Mouse (Mus musculus) CH12.LX (cell line): ENCODE measurements around the gene Myt1. TPM values are rescaled to one million over a fixed set of nuclear protein-coding genes. Genes with fewer than 3 reads are reported as not detected.

Experiments
- DNase-seq: peaks from one replicate; pipeline ENCODE4 v3.0.0-alpha.2; 2013; ENCODE audit errors: extremely low read depth
- H3K27ac ChIP-seq: 2 replicates; pipeline ENCODE4 v1.5.1; 2012; ENCODE audit warnings: low read depth, mild to moderate bottlenecking, control low read depth, moderate library complexity; ENCODE audit not compliant: insufficient read depth
- H3K27me3 ChIP-seq: replicated peaks from 2 replicates; pipeline ENCODE3; 2012; ENCODE audit warnings: inconsistent platforms
- H3K36me3 ChIP-seq, 2 experiments: replicated peaks in 1 of 2; 2 replicates each; pipeline versions ENCODE3 to v1.6.1; 2012; ENCODE audit warnings: inconsistent platforms in 1 of 2, low read length in 1 of 2, mild to moderate bottlenecking in 1 of 2, mixed read lengths in 1 of 2, moderate library complexity in 1 of 2; ENCODE audit not compliant: control insufficient read depth in 1 of 2, insufficient read depth in 1 of 2
- H3K4me1 ChIP-seq, 2 experiments: 2 replicates each; pipeline ENCODE4 v1.6.1; 2012; ENCODE audit warnings: inconsistent platforms in 1 of 2, moderate library complexity in 1 of 2; ENCODE audit not compliant: insufficient read depth in 2 of 2, control insufficient read depth in 1 of 2
- H3K4me2 ChIP-seq: 2 replicates; pipeline ENCODE4 v1.6.1; 2012; ENCODE audit warnings: low read depth, mild to moderate bottlenecking, control low read depth; ENCODE audit not compliant: poor library complexity, insufficient read depth, severe bottlenecking
- H3K4me3 ChIP-seq, 3 experiments: fragments of 150-350 bp in 1 of 3; sonication (generic) in 1 of 3; replicated peaks in 1 of 3; 2 replicates each; pipeline versions ENCODE3 to v1.5.1; 2011 to 2012; ENCODE audit warnings: low read depth in 2 of 3, low read length in 2 of 3, mild to moderate bottlenecking in 2 of 3, moderate library complexity in 2 of 3, control low read depth in 1 of 3, improper control_type of control experiment in 1 of 3, inconsistent platforms in 1 of 3, mixed read lengths in 1 of 3; ENCODE audit not compliant: poor library complexity in 1 of 3
- H3K79me2 ChIP-seq: replicated peaks from 2 replicates; pipeline ENCODE4 v1.6.1; 2012; ENCODE audit warnings: mild to moderate bottlenecking, moderate library complexity; ENCODE audit not compliant: control insufficient read depth, poor library complexity, insufficient read depth, severe bottlenecking; ENCODE audit errors: extremely low read depth
- H3K9ac ChIP-seq: 2 replicates; pipeline ENCODE4 v1.6.1; 2012; ENCODE audit warnings: low read depth, mild to moderate bottlenecking, control low read depth, moderate library complexity; ENCODE audit not compliant: insufficient read depth
- H3K9me3 ChIP-seq: replicated peaks from 2 replicates; pipeline ENCODE3; 2012; ENCODE audit warnings: low read length, inconsistent platforms, mixed read lengths
- BHLHE40 ChIP-seq: IDR thresholded peaks from 2 replicates; pipeline ENCODE4 v1.6.1; 2011; ENCODE audit warnings: mild to moderate bottlenecking, low read depth, low read length, improper control_type of control experiment
- CHD1 ChIP-seq: IDR thresholded peaks from 2 replicates; pipeline ENCODE4 v1.6.1; 2012; ENCODE audit warnings: low read depth, low read length, improper control_type of control experiment, inconsistent platforms
- CTCF ChIP-seq, 2 experiments: IDR thresholded peaks in 1 of 2; conservative IDR thresholded peaks in 1 of 2; 2 replicates each; pipeline ENCODE4 v1.5.1; 2011 to 2012; ENCODE audit warnings: low read depth in 2 of 2, low read length in 2 of 2, improper control_type of control experiment in 1 of 2, inconsistent platforms in 1 of 2, mild to moderate bottlenecking in 1 of 2, moderate library complexity in 1 of 2
- E2F4 ChIP-seq: IDR thresholded peaks from 2 replicates; pipeline ENCODE4 v1.6.1; 2011; ENCODE audit warnings: low read depth, low read length, improper control_type of control experiment; ENCODE audit not compliant: insufficient replicate concordance
- EP300 ChIP-seq: IDR thresholded peaks from 2 replicates; pipeline ENCODE4 v1.6.1; 2011; ENCODE audit warnings: low read length, improper control_type of control experiment
- ETS1 ChIP-seq: conservative IDR thresholded peaks from 2 replicates; pipeline ENCODE4 v1.6.1; 2012; ENCODE audit warnings: low read depth, mild to moderate bottlenecking, inconsistent platforms, low read length, improper control_type of control experiment, moderate library complexity
- HCFC1 ChIP-seq: IDR thresholded peaks from 2 replicates; pipeline ENCODE4 v1.6.1; 2012; ENCODE audit warnings: low read depth, mild to moderate bottlenecking, inconsistent platforms, low read length, improper control_type of control experiment
- IRF4 ChIP-seq: IDR thresholded peaks from 2 replicates; pipeline ENCODE4 v1.6.1; 2014; ENCODE audit warnings: low read depth, mild to moderate bottlenecking, inconsistent platforms, low read length, improper control_type of control experiment
- JUN ChIP-seq: IDR thresholded peaks from 2 replicates; pipeline ENCODE4 v1.6.1; 2011; ENCODE audit warnings: low read depth, mild to moderate bottlenecking, low read length, improper control_type of control experiment, moderate library complexity; ENCODE audit not compliant: insufficient read depth
- JUND ChIP-seq: conservative IDR thresholded peaks from 2 replicates; pipeline ENCODE4 v1.6.1; 2011; ENCODE audit warnings: low read depth, low read length, improper control_type of control experiment
- MAX ChIP-seq: IDR thresholded peaks from 2 replicates; pipeline ENCODE4 v1.6.1; 2011; ENCODE audit warnings: low read length, improper control_type of control experiment
- NELFE ChIP-seq: IDR thresholded peaks from 2 replicates; pipeline ENCODE4 v1.6.1; 2011; ENCODE audit warnings: low read depth, low read length, improper control_type of control experiment
- NRF1 ChIP-seq: IDR thresholded peaks from 2 replicates; pipeline ENCODE4 v1.6.1; 2014; ENCODE audit warnings: low read depth, mild to moderate bottlenecking, inconsistent platforms, low read length, improper control_type of control experiment, moderate library complexity
- PAX5 ChIP-seq: IDR thresholded peaks from 2 replicates; pipeline ENCODE4 v1.6.1; 2012; ENCODE audit warnings: low read length, inconsistent platforms, mixed read lengths
- RAD21 ChIP-seq: IDR thresholded peaks from 2 replicates; pipeline ENCODE4 v1.6.1; 2011; ENCODE audit warnings: low read depth, mild to moderate bottlenecking, low read length, improper control_type of control experiment, moderate library complexity
- RCOR1 ChIP-seq: conservative IDR thresholded peaks from 2 replicates; pipeline ENCODE4 v1.6.1; 2012; ENCODE audit warnings: low read depth, mild to moderate bottlenecking, inconsistent platforms, low read length, improper control_type of control experiment
- SIN3A ChIP-seq: IDR thresholded peaks from 2 replicates; pipeline ENCODE4 v1.6.1; 2012; ENCODE audit warnings: low read length, improper control_type of control experiment, inconsistent platforms
- TBP ChIP-seq: conservative IDR thresholded peaks from 2 replicates; pipeline ENCODE4 v1.6.1; 2011; ENCODE audit warnings: low read depth, low read length, improper control_type of control experiment
- UBTF ChIP-seq: IDR thresholded peaks from 2 replicates; pipeline ENCODE4 v1.6.1; 2012; ENCODE audit warnings: low read depth, mild to moderate bottlenecking, inconsistent platforms, low read length, improper control_type of control experiment, moderate library complexity
- USF2 ChIP-seq: conservative IDR thresholded peaks from 2 replicates; pipeline ENCODE4 v1.6.1; 2011; ENCODE audit warnings: low read depth, low read length, improper control_type of control experiment
- ZC3H11A ChIP-seq: IDR thresholded peaks from 2 replicates; pipeline ENCODE4 v1.6.1; 2012; ENCODE audit warnings: low read depth, mild to moderate bottlenecking, inconsistent platforms, low read length, improper control_type of control experiment
- ZKSCAN1 ChIP-seq: IDR thresholded peaks from 2 replicates; pipeline ENCODE4 v1.6.1; 2012; ENCODE audit warnings: low read depth, inconsistent platforms, low read length, improper control_type of control experiment, borderline replicate concordance
- ZNF384 ChIP-seq: IDR thresholded peaks from 2 replicates; pipeline ENCODE4 v1.6.1; 2012; ENCODE audit warnings: low read depth, low read length, improper control_type of control experiment, inconsistent platforms
- dilution Hi-C: fragments of 300-500 bp; cut with MboI; formaldehyde crosslinking; loops from 2 replicates; pipeline ENCODE4 v1.14.3; 2020; ENCODE audit warnings: low sequenced_read_pairs; ENCODE audit not compliant: extremely low pct_unique_long_range_greater_than_20kb, extremely low pct_ligation_motif_present
- in situ Hi-C: fragments of 300-500 bp; cut with MboI; formaldehyde crosslinking; loops from 3 replicates; pipeline ENCODE4 v1.14.3; 2019; ENCODE audit warnings: low sequenced_read_pairs, low pct_ligation_motif_present, low pct_unique_long_range_greater_than_20kb, mixed read lengths
- polyA plus RNA-seq: library from polyadenylated mRNA; unstranded; fragments of >175 nt; gene quantifications from 2 replicates; pipeline ENCODE4 v1.2.1, GENCODE M21; 2012; ENCODE audit warnings: low read depth; ENCODE audit not compliant: insufficient read length
- total RNA-seq, 2 experiments: library from RNA; depleted of rRNA; stranded (reverse); fragments of 300-350 nt in 1 of 2; fragments of >200 nt in 1 of 2; gene quantifications; 2 replicates each; pipeline ENCODE4 v1.2.3; 2012 to 2014

Gene Myt1
- total and polyA plus RNA-seq, 3 experiments = not detected

GRCm38 (mm10) chr2:181716991-181717390, 46.1 kb upstream of the Myt1 start:
- no peak for DNase-seq
- dilution Hi-C loops = no loop called here
- H3K27ac ChIP-seq = no peak overlapping the region
- H3K9ac ChIP-seq = no peak overlapping the region
- in situ Hi-C loops = no loop called here
- no peaks in the 10 kb centered on the region for H3K9me3 ChIP-seq
- H3K27me3 ChIP-seq = peaks cover 58% of the 10 kb centered on the region
- H3K79me2 ChIP-seq = no peaks in the 10 kb centered on the region
- H3K4me2 ChIP-seq = no peak overlapping the region
- TF ChIP-seq JUND (no peak), EP300 (no peak), CHD1 (no peak), ETS1 (no peak), IRF4 (no peak), USF2 (no peak), NELFE (no peak)
- H3K4me3 ChIP-seq = no peak overlapping the region
- peaks cover 0 to 13% of the 10 kb centered on the region in 2 experiments; a peak in 2 of 4 replicates for H3K4me1 ChIP-seq
- no peaks in the 10 kb centered on the region for H3K36me3 ChIP-seq

- Histone ChIP-seq H3K4me2 (no peak overlapping the region), H3K27me3 (peaks cover 42% of the 10 kb centered on the region), H3K9ac (no peak overlapping the region), H3K27ac (no peak overlapping the region), H3K36me3 (no peaks in the 10 kb centered on the region), H3K4me3 (no peak overlapping the region), H3K4me1 (peaks cover 0 to 11% of the 10 kb centered on the region in 2 experiments; a peak in 2 of 4 replicates), H3K9me3 (no peaks in the 10 kb centered on the region), H3K79me2 (no peaks in the 10 kb centered on the region)
- in situ Hi-C loops = loop anchor here (5.0 kb wide), 1 partner anchor 147 kb away; no protein-coding TSS in a partner anchor
- DNase-seq = no peak
- TF ChIP-seq CTCF (conservative IDR thresholded peaks at IDR 0.05 in 1 of 2, IDR thresholded peaks at IDR 0.05 in 1 of 2; ENCODE audit: low read depth in 2 of 2, low read length in 2 of 2) (peak in 1 of 2 experiments; percentile 37; a peak in 2 of 4 replicates), RCOR1 (no peak), RAD21 (peak; percentile 23)
- dilution Hi-C loops = no loop called here
Measured at GRCm38 (mm10) chr2:181720061-181720460, 43.1 kb upstream of the Myt1 start.

DNA sequence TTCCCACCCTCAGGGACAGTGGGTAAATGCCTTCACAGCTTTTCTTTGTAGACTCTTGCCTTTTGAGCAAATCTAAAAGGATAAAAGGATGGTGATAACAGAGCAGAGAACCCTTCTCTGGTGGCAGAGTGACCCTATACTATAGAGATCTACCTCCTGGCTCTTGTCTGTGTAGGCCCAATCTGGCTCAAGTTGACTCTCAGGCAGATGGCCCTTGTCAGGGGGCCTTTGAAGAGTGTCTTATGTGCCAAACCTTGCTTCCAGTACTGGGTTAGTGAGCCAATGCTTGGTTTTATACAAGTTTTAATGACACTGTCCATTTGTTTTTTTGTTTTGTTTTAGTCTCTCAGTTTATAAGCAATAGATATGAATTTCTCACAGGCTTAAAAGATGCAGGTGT, 41.9 kb upstream of the Myt1 start:
- in situ Hi-C loops (loop anchor here (5.0 kb wide), 1 partner anchor 146 kb away; no protein-coding TSS in a partner anchor), dilution Hi-C loops (no loop called here)
- Histone ChIP-seq H3K27ac (no peak overlapping the region), H3K9me3 (no peaks in the 10 kb centered on the region), H3K9ac (no peak overlapping the region), H3K79me2 (no peaks in the 10 kb centered on the region), H3K4me2 (no peak overlapping the region), H3K4me3 (no peak overlapping the region), H3K4me1 (peaks cover 0 to 4% of the 10 kb centered on the region in 2 experiments; a peak in 1 of 4 replicates), H3K27me3 (peaks cover 38% of the 10 kb centered on the region), H3K36me3 (no peaks in the 10 kb centered on the region)
- no peak for DNase-seq
- no peak for TF ChIP-seq UBTF
- no peak for TF ChIP-seq HCFC1
- no peak for TF ChIP-seq ETS1
- TF ChIP-seq NELFE = no peak
- TF ChIP-seq RAD21 = no peak
- TF ChIP-seq ZNF384 = no peak
- TF ChIP-seq JUN = no peak
- no peak for TF ChIP-seq MAX
- no peak for TF ChIP-seq SIN3A
- no peak for TF ChIP-seq PAX5
- no peak for TF ChIP-seq EP300
- TF ChIP-seq NRF1 = no peak
- TF ChIP-seq ZC3H11A = no peak
- TF ChIP-seq ZKSCAN1 = no peak
- no peak for TF ChIP-seq E2F4
- no peak for TF ChIP-seq BHLHE40
- no peak for TF ChIP-seq TBP
- TF ChIP-seq CTCF (conservative IDR thresholded peaks at IDR 0.05 in 1 of 2, IDR thresholded peaks at IDR 0.05 in 1 of 2; ENCODE audit: low read depth in 2 of 2, low read length in 2 of 2) = no peak
